Mouse (Mus musculus): ENCODE results near the gene Ptp4a2. TPM values are rescaled to one million over a fixed set of nuclear protein-coding genes. Genes with fewer than 3 reads are reported as not detected.
"Not testable (repeated sequence)": the region's sequence is repeated elsewhere in the genome, so short reads cannot be mapped to it uniquely, and the experiment has no call there.

The Ptp4a2 gene
- 311 and 374 TPM in 2 replicates for polyA plus RNA-seq (2015; fragmentation: Nextera tagmentation; extraction: Ambion mirVana)

DNA sequence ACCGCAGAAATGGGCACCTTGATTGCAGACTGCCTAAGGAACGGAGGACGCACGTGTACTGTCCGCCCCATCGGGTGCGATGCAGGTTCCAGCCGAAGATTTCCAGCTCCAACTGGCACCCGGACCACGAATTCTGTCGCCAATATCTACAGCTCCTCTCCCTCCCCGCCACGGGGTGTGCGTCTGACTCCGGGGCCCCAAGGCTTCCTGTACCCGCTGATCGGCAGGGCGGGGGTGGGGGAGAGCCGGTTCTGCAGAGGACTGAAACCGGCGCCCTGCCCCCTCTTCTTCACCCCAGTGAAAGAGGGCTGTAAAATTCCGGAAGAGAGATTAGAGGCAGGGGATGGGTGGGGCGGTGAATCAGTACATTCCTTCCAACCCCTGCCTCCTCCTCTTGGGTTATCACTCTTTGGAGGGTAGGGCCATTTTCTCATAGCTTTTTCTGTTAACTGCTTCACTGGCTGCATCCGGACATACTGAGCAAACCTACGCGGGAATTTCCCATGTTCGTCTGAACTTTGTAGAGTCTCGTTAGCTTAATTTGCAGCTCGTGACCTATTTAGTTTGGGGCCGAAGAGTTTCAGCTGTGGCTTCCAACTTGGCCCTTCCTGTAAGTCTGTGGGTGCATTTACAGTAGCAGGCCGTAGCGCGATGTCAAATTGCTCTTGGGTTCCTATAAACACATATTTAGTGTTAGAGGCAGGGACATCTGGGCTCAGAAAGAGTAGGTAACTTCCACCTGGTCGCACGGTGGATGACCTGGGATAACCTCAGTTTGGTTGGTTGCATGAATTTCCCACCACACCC, at the start of gene Ptp4a2:
Gene Ptp4a2, plus strand, starts transcription at position 422 of the 807 bp plus-strand sequence.
- Histone ChIP-seq H3K4me3 (replicated peaks) (peak within 1 kb of the TSS; percentile 48), H3K9me3 (replicated peaks) (no peaks in the 10 kb centered on the region), H3K27me3 (no peaks in the 10 kb centered on the region), H3K36me3 (no peaks in the 10 kb centered on the region), H3K4me2 (peak within 1 kb of the TSS; percentile 87), H3K9ac (peak within 1 kb of the TSS; percentile 58), H3K27ac (peak within 1 kb of the TSS; percentile 88), H3K4me1 (peaks cover 27% of the 10 kb centered on the region)
- ATAC-seq (replicated peaks; ENCODE audit: low FRiP score): peak; percentile 79
- WGBS: 5% methylated on average over 35 of the region's 35 CpGs

DNA sequence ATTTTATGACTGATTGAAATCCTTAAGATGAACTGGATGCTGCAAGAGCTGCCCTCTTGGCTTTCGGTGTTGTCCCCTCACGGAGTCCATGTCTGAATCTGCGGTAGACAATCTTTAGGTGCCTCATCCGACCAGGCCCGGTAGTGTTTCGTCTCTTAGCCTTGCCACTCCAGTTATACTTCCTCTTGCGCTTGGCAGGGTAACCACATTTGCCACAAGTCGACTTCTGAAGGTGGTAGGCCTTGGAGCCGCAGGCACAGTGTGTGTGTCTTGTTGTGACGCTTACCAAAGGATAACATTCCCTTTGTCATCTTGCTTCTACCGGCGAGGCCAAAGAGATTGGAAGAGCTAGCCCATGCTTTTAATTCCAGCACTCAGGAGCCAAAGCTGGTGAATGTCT, 49.4 kb upstream of the Ptp4a2 start:
- H3K27me3 ChIP-seq: no peaks in the 10 kb centered on the region
- WGBS: 91% methylated on average over 12 of the region's 12 CpGs
- no peak for ATAC-seq (replicated peaks; ENCODE audit: low FRiP score)
- no peak overlapping the region for H3K9ac ChIP-seq
- no peak overlapping the region for H3K4me2 ChIP-seq
- no peaks in the 10 kb centered on the region for H3K9me3 ChIP-seq (replicated peaks)
- H3K27ac ChIP-seq: no peak overlapping the region
- no peaks in the 10 kb centered on the region for H3K4me1 ChIP-seq
- H3K36me3 ChIP-seq: no peaks in the 10 kb centered on the region
- H3K4me3 ChIP-seq (replicated peaks): no peak overlapping the region

DNA sequence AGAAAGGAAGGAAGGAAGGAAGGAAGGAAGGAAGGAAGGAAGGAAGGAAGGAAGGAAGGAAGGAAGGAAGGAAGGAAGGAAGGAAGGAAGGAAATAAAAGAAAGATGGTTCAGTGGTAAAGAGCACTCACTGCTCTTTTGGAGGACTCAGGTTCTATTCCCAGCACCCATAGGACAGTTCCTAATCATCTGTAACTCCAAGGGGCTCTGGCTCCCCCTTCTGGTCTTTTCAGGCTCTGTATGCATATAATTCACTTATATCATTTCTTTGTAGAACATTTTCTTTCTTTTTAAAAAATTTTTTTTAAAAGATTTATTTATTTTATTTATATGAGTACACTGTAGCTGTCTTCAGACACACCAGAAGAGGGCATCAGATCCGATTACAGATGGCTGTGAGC, 48.5 kb upstream of the Ptp4a2 start:
- H3K4me2 ChIP-seq; H3K9ac ChIP-seq; ATAC-seq (replicated peaks; ENCODE audit: low FRiP score); H3K27me3 ChIP-seq; H3K4me3 ChIP-seq (replicated peaks); H3K27ac ChIP-seq; H3K36me3 ChIP-seq; H3K4me1 ChIP-seq; H3K9me3 ChIP-seq (replicated peaks): not testable (repeated sequence)
- 92% methylated on average over 1 of the region's 1 CpGs for WGBS

DNA sequence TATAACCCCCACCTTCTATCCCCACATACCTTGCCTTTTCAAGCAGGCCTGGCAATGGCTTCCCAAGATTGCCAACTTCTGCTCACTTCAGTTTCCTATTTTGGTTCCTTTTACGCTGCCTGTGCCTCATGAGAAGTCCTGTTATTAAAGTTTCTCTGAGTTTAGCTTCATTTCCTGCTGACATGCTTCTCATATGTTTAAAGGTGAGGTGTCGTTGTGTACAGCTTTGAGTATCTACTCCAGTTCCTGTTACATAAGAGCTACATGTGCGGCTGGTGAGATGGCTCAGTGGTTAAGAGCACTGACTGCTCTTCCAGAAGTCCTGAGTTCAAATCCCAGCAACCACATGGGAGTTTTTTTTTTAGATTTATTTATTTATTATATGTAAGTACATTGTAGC, 45.7 kb upstream of the Ptp4a2 start:
- Histone ChIP-seq H3K4me1 (0 out of 2 replicates have a peak, but pooled peaks cover under 1% of the 10 kb centered on the region), H3K4me2 (no peak overlapping the region), H3K27me3 (no peaks in the 10 kb centered on the region), H3K9ac (no peak overlapping the region), H3K4me3 (replicated peaks) (no peak overlapping the region), H3K9me3 (replicated peaks) (no peaks in the 10 kb centered on the region), H3K27ac (no peak overlapping the region), H3K36me3 (no peaks in the 10 kb centered on the region)
- no peak for ATAC-seq (replicated peaks; ENCODE audit: low FRiP score)
- 84% methylated on average over 3 of the region's 3 CpGs for WGBS

DNA sequence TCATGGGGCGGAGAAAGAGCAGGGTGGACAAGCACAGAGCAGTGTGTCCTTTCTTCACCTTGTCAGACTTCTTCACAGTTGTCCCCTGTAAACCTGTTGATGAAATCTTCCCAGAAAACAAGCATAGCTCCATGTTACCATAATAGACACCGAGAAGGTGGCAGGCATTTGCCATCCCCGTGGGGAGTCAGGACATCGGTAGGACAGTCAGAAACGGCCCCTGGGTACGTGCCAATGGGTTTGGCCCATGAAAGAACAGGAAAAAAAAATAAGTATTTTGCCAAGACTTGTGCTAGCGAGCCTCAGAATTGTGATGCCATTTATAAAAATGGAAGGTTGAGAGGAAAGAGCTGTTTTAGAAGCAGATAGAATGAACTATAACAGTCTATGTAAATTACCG, 43.2 kb upstream of the Ptp4a2 start:
- Histone ChIP-seq H3K36me3 (no peaks in the 10 kb centered on the region), H3K27me3 (no peaks in the 10 kb centered on the region; the same call in 1 of the 2 replicates), H3K4me2 (no peak overlapping the region), H3K27ac (no peak overlapping the region), H3K4me1 (peaks cover 20% of the 10 kb centered on the region), H3K9me3 (replicated peaks) (no peaks in the 10 kb centered on the region), H3K4me3 (replicated peaks) (no peak overlapping the region), H3K9ac (no peak overlapping the region)
- WGBS: 87% methylated on average over 8 of the region's 8 CpGs
- ATAC-seq (replicated peaks; ENCODE audit: low FRiP score): no peak

DNA sequence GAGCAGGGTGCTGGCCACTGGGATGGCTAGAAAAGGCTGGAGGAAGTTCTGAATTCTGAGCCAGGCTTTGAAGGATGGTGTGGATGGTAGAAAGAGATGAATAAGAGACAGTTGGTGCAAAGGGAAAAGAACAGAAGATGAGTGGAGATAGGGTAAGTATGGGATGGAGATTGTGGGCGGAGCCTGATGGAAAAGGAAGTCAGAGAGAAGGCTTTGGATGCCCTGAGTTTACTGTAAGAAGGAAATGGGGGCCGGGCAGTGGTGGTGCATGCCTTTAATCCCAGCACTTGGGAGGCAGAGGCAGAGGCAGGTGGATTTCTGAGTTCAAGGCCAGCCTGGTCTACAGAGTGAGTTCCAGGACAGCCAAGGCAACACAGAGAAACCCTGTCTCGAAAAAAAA, 42.3 kb upstream of the Ptp4a2 start:
- ATAC-seq (replicated peaks; ENCODE audit: low FRiP score); H3K9ac ChIP-seq; H3K4me2 ChIP-seq; H3K27ac ChIP-seq; H3K4me3 ChIP-seq (replicated peaks); H3K36me3 ChIP-seq; H3K9me3 ChIP-seq (replicated peaks); H3K27me3 ChIP-seq: not testable (repeated sequence)
- WGBS: 77% methylated on average over 3 of the region's 3 CpGs
- H3K4me1 ChIP-seq: peaks cover 20% of the 10 kb centered on the region

DNA sequence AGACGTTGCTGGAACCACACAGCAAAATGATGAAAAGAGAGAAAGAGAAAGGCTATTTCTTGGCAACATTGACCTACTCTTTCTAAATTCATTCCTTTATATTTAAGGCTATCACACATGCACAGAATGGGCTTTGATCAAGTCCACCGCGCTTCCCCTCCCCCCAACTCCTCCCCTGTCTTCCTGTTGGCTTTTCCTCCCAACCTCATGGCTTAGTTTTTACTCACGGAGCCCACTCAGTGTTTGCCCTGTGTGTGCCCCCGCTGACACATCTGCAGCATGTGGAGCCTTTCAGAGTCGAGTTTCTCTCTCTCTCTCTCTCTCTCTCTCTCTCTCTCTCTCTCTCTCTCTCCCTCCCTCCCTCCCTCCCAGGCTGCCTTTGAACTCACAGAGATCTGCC, 40.4 kb upstream of the Ptp4a2 start:
- Histone ChIP-seq H3K4me1 (peaks cover 20% of the 10 kb centered on the region), H3K9me3 (replicated peaks) (no peaks in the 10 kb centered on the region), H3K36me3 (no peaks in the 10 kb centered on the region), H3K27me3 (peaks cover 3% of the 10 kb centered on the region), H3K4me3 (replicated peaks) (no peak overlapping the region), H3K4me2 (no peak overlapping the region), H3K27ac (no peak overlapping the region), H3K9ac (no peak overlapping the region)
- no peak for ATAC-seq (replicated peaks; ENCODE audit: low FRiP score)
- WGBS: 58% methylated on average over 6 of the region's 6 CpGs

DNA sequence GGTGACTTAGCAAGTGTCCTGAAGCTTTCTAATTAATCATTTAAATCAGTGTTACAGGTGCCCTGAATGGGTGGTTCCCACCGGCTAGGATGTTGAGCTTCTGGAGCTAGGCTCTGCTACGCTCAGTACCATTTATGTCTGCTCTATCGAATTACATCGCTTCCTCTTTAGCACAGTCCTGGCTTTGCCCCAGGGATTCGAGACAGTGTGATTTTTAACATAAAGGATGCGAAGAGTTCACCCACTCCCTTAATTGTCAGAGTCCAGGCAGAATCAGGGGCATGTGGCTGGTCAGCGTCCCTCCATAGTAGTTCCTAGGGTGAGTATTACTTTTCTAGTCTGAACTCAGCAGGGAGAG, 39.7 kb upstream of the Ptp4a2 start:
- no peak; the same call in 1 of the 2 replicates for ATAC-seq (replicated peaks; ENCODE audit: low FRiP score)
- peak overlapping the region; percentile 19 for H3K4me3 ChIP-seq (replicated peaks)

DNA sequence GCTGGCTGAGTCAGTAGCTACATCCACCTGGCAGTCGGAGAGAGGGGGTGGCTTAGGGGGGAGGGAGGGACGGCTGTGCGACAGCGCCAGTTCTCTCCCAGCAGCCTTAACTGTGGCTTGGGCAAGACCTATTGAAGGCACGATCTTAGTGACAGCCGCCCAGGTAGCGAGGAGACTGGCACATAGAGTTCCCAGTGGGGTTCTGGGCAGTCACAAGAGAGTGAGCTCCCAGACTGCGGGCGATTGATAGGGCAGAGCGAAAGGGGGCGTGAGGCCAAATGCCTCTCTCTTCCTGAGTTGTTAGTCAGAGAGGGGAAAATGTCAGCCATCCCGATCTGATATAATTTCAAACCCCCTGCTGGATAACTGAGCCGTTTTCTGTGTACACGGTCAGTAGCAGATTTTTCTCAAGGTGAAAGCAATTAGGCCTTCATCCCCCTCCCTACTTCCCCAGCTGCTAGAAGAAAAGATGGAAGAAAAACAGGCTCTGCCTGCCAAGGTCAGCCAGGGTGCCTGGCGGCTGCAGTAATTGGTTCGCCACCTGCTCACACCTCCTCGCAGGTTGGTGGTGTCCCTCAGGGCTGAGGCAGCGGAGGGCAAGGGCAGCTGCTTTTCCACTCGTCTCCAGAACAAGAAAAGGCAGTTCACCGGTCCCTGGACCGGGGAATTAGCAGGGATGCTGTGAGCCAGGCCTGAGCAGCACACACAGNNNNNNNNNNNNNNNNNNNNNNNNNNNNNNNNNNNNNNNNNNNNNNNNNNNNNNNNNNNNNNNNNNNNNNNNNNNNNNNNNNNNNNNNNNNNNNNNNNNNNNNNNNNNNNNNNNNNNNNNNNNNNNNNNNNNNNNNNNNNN, 39.1 kb upstream of the Ptp4a2 start:
- H3K9me3 ChIP-seq (replicated peaks): no peaks in the 10 kb centered on the region
- 0 out of 2 replicates have a peak overlapping the region, but pooled peaks have one; percentile 15 for H3K9ac ChIP-seq
- peak overlapping the region; percentile 19 for H3K4me3 ChIP-seq (replicated peaks)
- peak; percentile 71 for ATAC-seq (replicated peaks; ENCODE audit: low FRiP score)
- 4% methylated on average over 21 of the region's 21 CpGs for WGBS
- peaks cover 3% of the 10 kb centered on the region for H3K27me3 ChIP-seq
- H3K4me1 ChIP-seq: peaks cover 20% of the 10 kb centered on the region
- H3K4me2 ChIP-seq: peak overlapping the region; percentile 54
- no peaks in the 10 kb centered on the region for H3K36me3 ChIP-seq
- H3K27ac ChIP-seq: peak overlapping the region; percentile 48; the same call in 1 of the 2 replicates

More for the DNA sequence above, 39.7 kb upstream of the Ptp4a2 start:
- 0 out of 2 replicates have a peak overlapping the region, but pooled peaks have one; percentile 15 for H3K9ac ChIP-seq
- peaks cover 3% of the 10 kb centered on the region for H3K27me3 ChIP-seq
- no peak overlapping the region; the same call in 1 of the 2 replicates for H3K27ac ChIP-seq
- no peaks in the 10 kb centered on the region for H3K36me3 ChIP-seq
- H3K4me1 ChIP-seq: peaks cover 20% of the 10 kb centered on the region
- WGBS: 13% methylated on average over 7 of the region's 7 CpGs
- no peaks in the 10 kb centered on the region for H3K9me3 ChIP-seq (replicated peaks)
- peak overlapping the region; percentile 54 for H3K4me2 ChIP-seq

DNA sequence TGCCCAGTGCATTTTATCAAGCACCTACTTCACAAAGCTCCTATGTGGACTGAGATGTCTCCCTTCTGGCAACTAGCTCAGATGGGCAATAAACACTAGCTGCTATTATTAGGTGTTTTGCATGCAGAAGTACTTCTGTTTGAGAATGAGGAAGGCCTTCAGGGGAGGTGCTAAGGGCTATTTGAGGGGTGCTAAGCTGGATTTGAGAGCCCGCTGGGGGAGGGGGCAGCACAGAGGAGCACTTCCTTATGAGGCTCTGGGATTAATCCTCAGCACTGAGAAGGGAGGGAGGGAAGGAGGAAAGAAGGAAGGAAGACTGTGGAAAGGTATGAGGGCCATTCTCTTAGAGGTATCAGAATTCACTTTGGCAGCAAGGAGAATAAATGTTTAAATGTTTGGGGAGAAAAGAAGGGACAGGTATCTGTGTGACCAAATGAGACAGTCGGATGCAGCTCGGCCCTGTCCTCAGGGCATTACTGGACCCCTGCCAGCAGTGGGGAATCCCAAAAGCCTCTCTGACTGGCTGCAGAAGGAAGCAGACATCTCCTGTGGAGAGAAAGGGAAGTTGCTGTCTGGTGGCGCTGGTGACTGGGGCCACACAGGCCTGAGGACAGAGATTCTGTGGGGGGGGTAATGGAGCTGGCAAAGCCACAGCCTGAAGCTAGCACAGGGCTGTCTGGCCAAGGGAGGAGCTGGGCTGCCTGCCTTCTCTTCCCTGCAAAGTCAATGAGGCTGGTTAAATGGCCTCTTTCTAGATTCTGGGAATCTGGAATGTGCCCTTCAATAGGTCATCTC, 28.9 kb upstream of the Ptp4a2 start:
- no peak overlapping the region for H3K4me2 ChIP-seq
- 39% methylated on average over 4 of the region's 4 CpGs for WGBS
- no peaks in the 10 kb centered on the region for H3K9me3 ChIP-seq (replicated peaks)
- no peak overlapping the region for H3K27ac ChIP-seq
- H3K4me1 ChIP-seq: peaks cover 16% of the 10 kb centered on the region
- 0 out of 2 replicates have a peak, but pooled peaks have one; percentile 49 for ATAC-seq (replicated peaks; ENCODE audit: low FRiP score)
- no peak overlapping the region for H3K4me3 ChIP-seq (replicated peaks)
- H3K36me3 ChIP-seq: no peaks in the 10 kb centered on the region
- no peaks in the 10 kb centered on the region for H3K27me3 ChIP-seq
- H3K9ac ChIP-seq: no peak overlapping the region

DNA sequence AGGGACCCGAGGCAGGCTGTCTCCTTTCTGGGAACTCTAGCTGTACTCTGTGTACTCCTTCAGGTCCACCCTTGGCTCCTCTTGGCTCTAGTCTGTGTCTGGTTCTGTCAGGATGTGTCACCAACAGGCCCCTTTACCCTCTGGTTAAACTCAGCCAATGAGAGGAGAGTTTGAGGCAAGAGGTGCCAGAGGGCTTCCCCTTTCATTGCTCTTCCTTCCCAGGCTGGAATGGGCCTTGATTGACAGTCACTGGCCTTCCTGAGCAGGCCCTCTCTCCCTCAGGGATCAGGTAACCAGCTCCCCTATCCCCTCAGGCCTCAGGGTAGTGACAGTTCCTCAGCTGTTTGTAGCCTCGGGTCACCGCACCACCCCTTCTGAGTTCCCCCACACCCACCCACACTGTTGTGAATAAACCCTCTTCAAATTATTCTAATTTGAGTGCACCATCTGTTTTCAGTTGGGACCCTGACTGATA, 28.1 kb upstream of the Ptp4a2 start:
- Histone ChIP-seq H3K9me3 (replicated peaks) (no peaks in the 10 kb centered on the region), H3K27ac (no peak overlapping the region), H3K27me3 (no peaks in the 10 kb centered on the region), H3K4me3 (replicated peaks) (no peak overlapping the region), H3K36me3 (no peaks in the 10 kb centered on the region), H3K4me2 (no peak overlapping the region), H3K4me1 (peaks cover 16% of the 10 kb centered on the region), H3K9ac (no peak overlapping the region)
- peak; percentile 54; the same call in 1 of the 2 replicates for ATAC-seq (replicated peaks; ENCODE audit: low FRiP score)
- 29% methylated on average over 3 of the region's 3 CpGs for WGBS
